Mouse (Mus musculus): ENCODE results near the gene Trim13. TPM values are rescaled to one million over a fixed set of nuclear protein-coding genes. Genes with fewer than 3 reads are reported as not detected.
"Not testable (repeated sequence)": the region's sequence is repeated elsewhere in the genome, so short reads cannot be mapped to it uniquely, and the experiment has no call there.

Trim13 gene
- polyA plus RNA-seq, 1 experiment: 6.7 TPM

- Histone ChIP-seq H3K36me3 (ENCODE audit: control insufficient read depth, insufficient read depth) (no peaks in the 10 kb centered on the region), H3K27me3 (ENCODE audit: control insufficient read depth, insufficient read depth, insufficient read length) (no peaks in the 10 kb centered on the region), H3ac (ENCODE audit: control insufficient read depth, insufficient read length) (no peak overlapping the region), H3K79me2 (ENCODE audit: control insufficient read depth, insufficient read depth) (no peaks in the 10 kb centered on the region), H3K4me2 (ENCODE audit: low read depth) (no peak overlapping the region), H3K4me3 (no peak overlapping the region)
- TF ChIP-seq MYOG (IDR thresholded peaks at IDR 0.05; ENCODE audit: control insufficient read depth in 1 of 3, insufficient read depth in 1 of 3, insufficient read length in 2 of 3, low read depth in 2 of 3) (no peak), TCF3 (IDR thresholded peaks at IDR 0.05; ENCODE audit: insufficient read length, low read depth) (no peak), MAX (IDR thresholded peaks at IDR 0.05; ENCODE audit: low read depth) (no peak)
Measured at GRCm38 (mm10) chr14:61604081-61604480, 6.0 kb downstream of the Trim13 start.

DNA sequence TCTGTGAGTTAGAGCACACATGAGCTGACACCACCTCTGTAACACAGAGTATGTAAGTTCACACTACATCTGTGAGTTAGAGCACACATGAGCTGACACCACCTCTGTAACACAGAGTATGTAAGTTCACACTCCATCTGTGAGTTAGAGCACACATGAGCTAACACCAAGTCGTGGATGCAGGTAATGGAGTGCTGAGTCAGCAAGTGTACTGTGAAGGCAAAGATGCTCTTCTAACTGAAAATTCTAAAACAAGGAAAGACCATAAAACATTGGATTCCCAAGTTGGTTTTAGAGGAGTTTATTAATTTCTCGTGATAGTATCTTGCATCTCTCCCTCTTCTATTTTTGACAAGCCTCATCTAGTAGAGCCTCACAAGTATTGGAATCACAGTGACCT is 8.0 kb downstream of the Trim13 start:
- H3K36me3 ChIP-seq (ENCODE audit: control insufficient read depth, insufficient read depth); H3K4me2 ChIP-seq (ENCODE audit: low read depth); H3ac ChIP-seq (ENCODE audit: control insufficient read depth, insufficient read length); H3K27me3 ChIP-seq (ENCODE audit: control insufficient read depth, insufficient read depth, insufficient read length); H3K79me2 ChIP-seq (ENCODE audit: control insufficient read depth, insufficient read depth); H3K4me3 ChIP-seq: not testable (repeated sequence)

DNA sequence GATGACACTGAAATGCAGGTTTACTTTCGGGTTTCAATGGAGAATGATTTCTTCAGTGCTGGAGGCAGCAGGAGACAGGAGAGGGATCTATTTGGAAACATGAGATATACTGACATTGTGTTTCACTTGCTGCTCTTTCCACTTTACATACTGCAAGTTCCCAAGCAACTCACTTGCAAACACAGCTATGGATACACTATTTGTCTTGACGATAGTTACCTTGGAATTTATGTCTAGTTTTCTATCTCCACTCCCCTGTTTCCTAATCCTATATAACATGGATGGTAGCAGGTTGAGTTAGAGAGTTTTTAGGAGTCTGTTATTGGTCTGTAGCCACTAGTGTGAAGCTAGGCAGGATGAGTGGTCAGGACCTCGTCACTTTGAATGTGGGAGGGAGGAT is 9.1 kb downstream of the Trim13 start, which contains the start of gene Kcnrg:
Gene Kcnrg (plus strand): TSS at position 301 of the 400 bp plus-strand sequence.
- Histone ChIP-seq H3K36me3 (ENCODE audit: control insufficient read depth, insufficient read depth) (no peaks in the 10 kb centered on the region), H3K79me2 (ENCODE audit: control insufficient read depth, insufficient read depth) (no peaks in the 10 kb centered on the region), H3ac (ENCODE audit: control insufficient read depth, insufficient read length) (no peak within 1 kb of the TSS), H3K4me3 (no peak within 1 kb of the TSS), H3K27me3 (ENCODE audit: control insufficient read depth, insufficient read depth, insufficient read length) (no peaks in the 10 kb centered on the region), H3K4me2 (ENCODE audit: low read depth) (peak within 1 kb of the TSS; percentile 21)
- no peak for TF ChIP-seq E2F4 (IDR thresholded peaks at IDR 0.05; ENCODE audit: insufficient read depth)
- no peak for TF ChIP-seq USF1 (IDR thresholded peaks at IDR 0.05; ENCODE audit: low read depth)
- TF ChIP-seq SRF (IDR thresholded peaks at IDR 0.05; ENCODE audit: control insufficient read depth, insufficient read length, low read depth): no peak
- no peak for TF ChIP-seq CEBPB (IDR thresholded peaks at IDR 0.05; ENCODE audit: insufficient read depth, poor library complexity, severe bottlenecking)
- no peak for TF ChIP-seq TCF3 (IDR thresholded peaks at IDR 0.05; ENCODE audit: insufficient read length, low read depth)
- TF ChIP-seq REST (IDR thresholded peaks at IDR 0.05; ENCODE audit: insufficient read depth, insufficient read length): no peak
- TF ChIP-seq MYOG (IDR thresholded peaks at IDR 0.05; ENCODE audit: control insufficient read depth in 1 of 3, insufficient read depth in 1 of 3, insufficient read length in 2 of 3, low read depth in 2 of 3): no peak
- no peak for TF ChIP-seq MAX (IDR thresholded peaks at IDR 0.05; ENCODE audit: low read depth)
- no peak for TF ChIP-seq POLR2AphosphoS2 (IDR thresholded peaks at IDR 0.05; ENCODE audit: insufficient read length, low read depth)
- no peak for TF ChIP-seq MYOD1 (IDR thresholded peaks at IDR 0.05; ENCODE audit: control insufficient read depth in 1 of 3, insufficient read length in 2 of 3, low read depth in 2 of 3)
- TF ChIP-seq POLR2A (IDR thresholded peaks at IDR 0.05; ENCODE audit: insufficient read length, low read depth): no peak
- no peak for TF ChIP-seq TCF12 (IDR thresholded peaks at IDR 0.05; ENCODE audit: insufficient read depth, poor library complexity, severe bottlenecking)

- Histone ChIP-seq H3K27me3 (ENCODE audit: control insufficient read depth, insufficient read depth, insufficient read length) (no peaks in the 10 kb centered on the region), H3K4me2 (ENCODE audit: low read depth) (no peak overlapping the region), H3K36me3 (ENCODE audit: control insufficient read depth, insufficient read depth) (no peaks in the 10 kb centered on the region), H3K79me2 (ENCODE audit: control insufficient read depth, insufficient read depth) (no peaks in the 10 kb centered on the region), H3ac (ENCODE audit: control insufficient read depth, insufficient read length) (no peak overlapping the region), H3K4me3 (no peak overlapping the region)
- TF ChIP-seq USF1 (IDR thresholded peaks at IDR 0.05; ENCODE audit: low read depth) (no peak), TCF12 (IDR thresholded peaks at IDR 0.05; ENCODE audit: insufficient read depth, poor library complexity, severe bottlenecking) (no peak), MYOG (IDR thresholded peaks at IDR 0.05; ENCODE audit: control insufficient read depth in 1 of 3, insufficient read depth in 1 of 3, insufficient read length in 2 of 3, low read depth in 2 of 3) (no peak), POLR2A (IDR thresholded peaks at IDR 0.05; ENCODE audit: insufficient read length, low read depth) (no peak), E2F4 (IDR thresholded peaks at IDR 0.05; ENCODE audit: insufficient read depth) (no peak), TCF3 (IDR thresholded peaks at IDR 0.05; ENCODE audit: insufficient read length, low read depth) (no peak), SRF (IDR thresholded peaks at IDR 0.05; ENCODE audit: control insufficient read depth, insufficient read length, low read depth) (no peak), MYOD1 (IDR thresholded peaks at IDR 0.05; ENCODE audit: control insufficient read depth in 1 of 3, insufficient read length in 2 of 3, low read depth in 2 of 3) (no peak), MAX (IDR thresholded peaks at IDR 0.05; ENCODE audit: low read depth) (no peak), POLR2AphosphoS2 (IDR thresholded peaks at IDR 0.05; ENCODE audit: insufficient read length, low read depth) (no peak), REST (IDR thresholded peaks at IDR 0.05; ENCODE audit: insufficient read depth, insufficient read length) (no peak), CEBPB (IDR thresholded peaks at IDR 0.05; ENCODE audit: insufficient read depth, poor library complexity, severe bottlenecking) (no peak)
Measured at GRCm38 (mm10) chr14:61611766-61612165, 13.7 kb downstream of the Trim13 start.

GRCm38 (mm10) chr14:61613319-61613718 is 15.3 kb downstream of the Trim13 start:
- Histone ChIP-seq H3K36me3 (ENCODE audit: control insufficient read depth, insufficient read depth) (no peaks in the 10 kb centered on the region), H3K27me3 (ENCODE audit: control insufficient read depth, insufficient read depth, insufficient read length) (no peaks in the 10 kb centered on the region), H3ac (ENCODE audit: control insufficient read depth, insufficient read length) (no peak overlapping the region), H3K4me3 (no peak overlapping the region), H3K4me2 (ENCODE audit: low read depth) (no peak overlapping the region), H3K79me2 (ENCODE audit: control insufficient read depth, insufficient read depth) (no peaks in the 10 kb centered on the region)
- TF ChIP-seq MYOD1 (IDR thresholded peaks at IDR 0.05; ENCODE audit: control insufficient read depth in 1 of 3, insufficient read length in 2 of 3, low read depth in 2 of 3) (no peak), MYOG (IDR thresholded peaks at IDR 0.05; ENCODE audit: control insufficient read depth in 1 of 3, insufficient read depth in 1 of 3, insufficient read length in 2 of 3, low read depth in 2 of 3) (no peak), CEBPB (IDR thresholded peaks at IDR 0.05; ENCODE audit: insufficient read depth, poor library complexity, severe bottlenecking) (no peak), POLR2A (IDR thresholded peaks at IDR 0.05; ENCODE audit: insufficient read length, low read depth) (no peak), E2F4 (IDR thresholded peaks at IDR 0.05; ENCODE audit: insufficient read depth) (no peak), TCF3 (IDR thresholded peaks at IDR 0.05; ENCODE audit: insufficient read length, low read depth) (no peak), USF1 (IDR thresholded peaks at IDR 0.05; ENCODE audit: low read depth) (no peak), REST (IDR thresholded peaks at IDR 0.05; ENCODE audit: insufficient read depth, insufficient read length) (no peak), MAX (IDR thresholded peaks at IDR 0.05; ENCODE audit: low read depth) (no peak), SRF (IDR thresholded peaks at IDR 0.05; ENCODE audit: control insufficient read depth, insufficient read length, low read depth) (no peak), TCF12 (IDR thresholded peaks at IDR 0.05; ENCODE audit: insufficient read depth, poor library complexity, severe bottlenecking) (no peak), POLR2AphosphoS2 (IDR thresholded peaks at IDR 0.05; ENCODE audit: insufficient read length, low read depth) (no peak)
